Mouse (Mus musculus) mature B cell (primary cell): ENCODE results near the gene Lpo.

ENCODE experiments used
- in situ Hi-C: fragments of 300-500 bp; cut with MboI; formaldehyde crosslinking; loops from 2 replicates; pipeline ENCODE4 v1.14.3; 2019

The Lpo gene

GRCm38 (mm10) chr11:87805448-87805847, 22.6 kb downstream of the Lpo start:
- in situ Hi-C loops, result no loop called here

GRCm38 (mm10) chr11:87802621-87803020, 25.5 kb downstream of the Lpo start:
- in situ Hi-C loops, result no loop called here

- in situ Hi-C loops, result no loop called here
Measured at GRCm38 (mm10) chr11:87801711-87802275, 26.3 kb downstream of the Lpo start.

- in situ Hi-C loops, result no loop called here
Measured at GRCm38 (mm10) chr11:87793460-87793859, 34.6 kb downstream of the Lpo start, which contains the start of gene Mpo. Gene Mpo (plus strand): TSS chr11:87793581.

- in situ Hi-C loops, result no loop called here
Measured at GRCm38 (mm10) chr11:87790088-87790487, 38.0 kb downstream of the Lpo start.

- in situ Hi-C loops, result no loop called here
Measured at GRCm38 (mm10) chr11:87780130-87780529, 48.0 kb downstream of the Lpo start.

- in situ Hi-C loops, result no loop called here
Measured at GRCm38 (mm10) chr11:87779392-87779791, 48.7 kb downstream of the Lpo start.

- in situ Hi-C loops, result no loop called here
Measured at GRCm38 (mm10) chr11:87778915-87779314, 49.2 kb downstream of the Lpo start.

GRCm38 (mm10) chr11:87778100-87778765, 49.9 kb downstream of the Lpo start:
- in situ Hi-C loops, result no loop called here

- in situ Hi-C loops, result no loop called here
Measured at GRCm38 (mm10) chr11:87772354-87772753, 55.7 kb downstream of the Lpo start.

- in situ Hi-C loops, result no loop called here
Measured at GRCm38 (mm10) chr11:87770989-87771388, 57.1 kb downstream of the Lpo start.

GRCm38 (mm10) chr11:87768745-87769144, 59.3 kb downstream of the Lpo start:
- in situ Hi-C loops, result loop anchor here (5.0 kb wide), 2 partner anchors 41 to 106 kb away; partner anchors contain the start of gene Rnf43

GRCm38 (mm10) chr11:87763988-87764876, 63.9 kb downstream of the Lpo start:
- in situ Hi-C loops, result no loop called here

- in situ Hi-C loops, result no loop called here
Measured at GRCm38 (mm10) chr11:87763511-87763987, 64.5 kb downstream of the Lpo start.

- in situ Hi-C loops, result no loop called here
Measured at GRCm38 (mm10) chr11:87762702-87763385, 65.2 kb downstream of the Lpo start.

- in situ Hi-C loops, result no loop called here
Measured at GRCm38 (mm10) chr11:87761806-87762701, 66.0 kb downstream of the Lpo start.

- in situ Hi-C loops, result no loop called here
Measured at GRCm38 (mm10) chr11:87761181-87761721, 66.8 kb downstream of the Lpo start.

- in situ Hi-C loops, result no loop called here
Measured at GRCm38 (mm10) chr11:87760301-87761081, 67.6 kb downstream of the Lpo start, which contains the start of gene Tspoap1. Gene Tspoap1 (plus strand): TSS chr11:87760541.

- in situ Hi-C loops, result loop anchor here (10.0 kb wide), 1 partner anchor 315 kb away; no protein-coding TSS in a partner anchor
Measured at GRCm38 (mm10) chr11:87759609-87760005, 68.5 kb downstream of the Lpo start.
